Mouse (Mus musculus): ENCODE measurements at regions not wholly inside any gene's neighbourhood (a gene's known extent, or its start where the extent isn't known, plus 50 kb on each side); places are given as distances from the start of the nearest gene placed in this dataset.
"Not testable (repeated sequence)": the region's sequence is repeated elsewhere in the genome, so short reads cannot be mapped to it uniquely, and the experiment has no call there.

DNA sequence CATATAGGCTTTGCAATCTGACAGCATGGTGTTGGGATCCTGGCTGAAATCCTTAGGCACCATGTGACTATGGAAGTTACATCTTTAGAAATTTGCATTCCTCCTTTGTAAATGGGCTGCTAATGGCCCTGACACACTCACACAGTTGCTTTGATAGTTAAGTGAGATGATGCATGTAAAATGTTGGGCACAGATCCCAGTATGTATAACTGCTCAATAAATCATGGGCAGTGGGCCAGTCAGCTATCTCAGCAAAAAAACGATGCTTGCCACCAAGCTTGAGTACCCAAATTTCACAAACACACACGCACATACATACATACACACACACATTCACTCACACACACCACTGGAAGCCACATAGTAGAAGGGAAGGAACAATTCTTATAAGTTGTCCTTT, 159.5 kb upstream of the Castor2 start:
- intact Hi-C loops (cut with DNase I): no loop called here
- DNase-seq (ENCODE audit: low spot score in 2 of 2): no peak

DNA sequence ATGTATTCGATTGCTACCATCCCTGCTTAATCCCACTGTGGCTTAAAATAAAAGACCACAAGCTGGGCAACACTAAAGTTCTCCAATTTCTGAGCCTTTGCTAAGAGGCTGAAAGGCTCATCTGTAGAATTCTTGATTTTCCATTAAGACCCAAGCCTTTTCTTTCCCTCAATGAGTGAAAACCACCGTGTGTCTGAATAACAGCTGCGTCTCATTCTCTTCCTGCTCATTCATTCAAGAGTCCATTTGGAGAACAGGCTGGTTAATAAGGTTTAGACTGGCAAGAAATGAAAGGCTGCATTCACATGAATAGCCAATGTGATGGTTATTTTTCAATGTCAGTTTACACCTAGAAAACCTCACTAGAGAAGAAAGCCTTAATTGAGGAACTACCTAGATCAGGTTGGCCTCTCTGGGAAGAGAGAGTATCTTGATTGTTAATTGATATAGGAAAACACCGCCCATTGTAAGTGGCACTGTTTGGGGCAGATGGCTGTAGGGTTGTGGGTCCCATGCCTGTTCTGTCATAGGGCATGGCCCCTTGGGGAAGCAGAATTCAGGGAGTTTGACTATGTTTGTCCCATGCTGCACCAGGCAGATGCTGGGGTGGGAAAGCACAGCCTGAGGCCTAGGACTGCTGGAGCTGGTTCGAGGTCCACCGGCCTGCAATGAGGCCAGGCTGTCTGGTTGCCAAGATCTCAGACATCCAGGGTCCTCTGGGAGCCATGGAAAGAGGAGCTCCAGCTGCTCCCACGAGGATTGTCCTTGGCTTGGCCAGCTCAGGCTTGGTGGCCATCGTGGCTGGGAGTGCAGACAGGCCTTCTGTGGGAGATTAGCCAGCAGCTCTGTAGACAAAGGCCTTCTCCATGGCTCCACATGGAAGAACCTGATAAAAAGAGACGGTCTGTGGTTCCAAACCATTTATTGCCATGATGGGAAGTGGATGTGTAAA, 161.3 kb upstream of the Castor2 start:
- intact Hi-C loops (cut with DNase I): no loop called here
- DNase-seq (ENCODE audit: low spot score in 2 of 2): no peak

DNA sequence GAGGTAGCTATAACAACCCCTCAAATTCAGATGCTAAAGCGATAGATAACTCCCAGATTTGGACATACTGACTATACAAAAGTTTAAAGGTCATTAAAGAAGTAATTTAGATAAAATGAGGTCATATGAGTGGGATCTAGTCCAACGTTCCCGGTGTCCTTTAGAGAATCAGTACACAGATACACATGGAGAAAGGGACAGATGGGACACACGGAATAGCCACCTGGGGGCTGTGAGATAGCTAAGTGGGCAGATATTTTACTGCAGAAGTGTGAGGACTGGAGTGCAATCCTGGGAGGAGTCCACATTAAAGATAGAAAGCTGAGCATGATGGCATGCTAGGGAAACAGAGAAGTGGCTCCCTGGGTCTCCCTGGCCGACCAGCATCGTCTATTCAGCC, 164.1 kb upstream of the Castor2 start:
- intact Hi-C loops (cut with DNase I): no loop called here

GRCm38 (mm10) chr5:133935006-133935405, 164.5 kb upstream of the Castor2 start:
- intact Hi-C loops (cut with DNase I): no loop called here
- peak; percentile 35 to 52 for DNase-seq (ENCODE audit: low spot score in 2 of 2)

More for the DNA sequence above, 164.1 kb upstream of the Castor2 start:
- peak; percentile 19 to 29 for DNase-seq (ENCODE audit: low spot score in 2 of 2)

GRCm38 (mm10) chr5:133930101-133930500, 169.4 kb upstream of the Castor2 start:
- intact Hi-C loops (cut with DNase I): no loop called here
- DNase-seq (ENCODE audit: low spot score in 2 of 2): no peak

DNA sequence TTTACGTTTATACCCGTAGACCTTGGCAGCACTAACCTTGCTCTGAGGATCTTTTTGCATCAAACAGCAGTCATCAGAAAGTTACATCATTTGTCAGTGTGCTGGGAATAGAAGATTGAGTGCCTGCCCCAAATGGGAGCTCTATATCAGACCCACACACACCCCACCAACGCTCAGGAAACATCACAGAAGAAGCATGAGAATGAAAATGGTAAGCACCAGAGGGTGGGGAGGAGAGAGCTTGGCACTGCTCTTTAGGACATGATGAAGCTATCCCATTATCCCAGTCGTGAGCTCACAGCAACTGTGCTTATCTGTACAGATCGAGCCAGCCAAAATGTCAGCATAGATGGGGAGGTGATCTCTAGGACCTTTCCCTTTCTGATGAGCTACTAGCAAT, 172.5 kb upstream of the Castor2 start:
- DNase-seq (ENCODE audit: low spot score in 2 of 2): peak in 1 of 2 experiments; percentile 11
- intact Hi-C loops (cut with DNase I): no loop called here

- peak; percentile 56 for DNase-seq (ENCODE audit: low spot score in 2 of 2)
- intact Hi-C loops (cut with DNase I): no loop called here
Measured at GRCm38 (mm10) chr5:133925184-133925900, 174.2 kb upstream of the Castor2 start.

- intact Hi-C loops (cut with DNase I): no loop called here
- no peak for DNase-seq (ENCODE audit: low spot score in 2 of 2)
Measured at GRCm38 (mm10) chr5:133922181-133922580, 177.3 kb upstream of the Castor2 start.

DNA sequence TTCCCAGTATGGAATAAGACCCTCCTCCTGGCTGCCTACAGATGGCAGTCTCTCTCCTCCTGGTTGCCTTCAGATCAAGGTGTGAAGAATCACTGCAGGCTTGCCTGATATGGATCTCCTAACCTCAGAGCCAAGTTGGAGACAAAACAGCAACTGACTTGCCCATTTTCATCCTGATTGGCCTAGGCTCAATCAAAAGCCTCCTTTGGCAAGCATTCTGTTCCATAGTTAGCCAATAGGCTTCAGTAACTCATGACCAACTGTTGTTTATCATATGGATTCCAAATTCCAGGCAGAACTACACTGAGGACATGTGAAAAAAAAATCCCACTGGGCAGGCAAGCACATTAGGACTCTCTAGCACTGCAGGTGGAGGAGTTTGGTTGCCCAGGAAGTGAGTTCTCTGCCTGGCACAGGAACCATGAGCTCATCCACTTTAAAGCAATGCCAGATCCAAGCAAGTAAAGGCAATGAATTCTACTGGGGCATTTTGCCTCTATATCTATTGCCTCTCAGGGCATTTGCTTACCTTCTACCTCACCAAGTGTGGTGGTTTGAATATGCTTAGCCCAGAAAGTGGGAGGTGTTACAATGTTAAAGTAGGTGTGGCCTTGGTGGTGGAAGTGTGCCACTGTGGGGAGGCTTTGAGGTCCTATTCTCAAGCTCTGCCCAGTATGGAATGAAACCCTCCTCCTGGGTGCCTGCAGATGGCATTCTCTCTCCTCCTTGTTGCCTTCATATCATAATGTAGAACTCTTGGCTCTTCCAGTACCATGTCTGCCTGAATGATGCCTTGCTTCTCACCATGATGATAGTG, 183.6 kb upstream of the Castor2 start:
- intact Hi-C loops (cut with DNase I): no loop called here
- no peak for DNase-seq (ENCODE audit: low spot score in 2 of 2)

DNA sequence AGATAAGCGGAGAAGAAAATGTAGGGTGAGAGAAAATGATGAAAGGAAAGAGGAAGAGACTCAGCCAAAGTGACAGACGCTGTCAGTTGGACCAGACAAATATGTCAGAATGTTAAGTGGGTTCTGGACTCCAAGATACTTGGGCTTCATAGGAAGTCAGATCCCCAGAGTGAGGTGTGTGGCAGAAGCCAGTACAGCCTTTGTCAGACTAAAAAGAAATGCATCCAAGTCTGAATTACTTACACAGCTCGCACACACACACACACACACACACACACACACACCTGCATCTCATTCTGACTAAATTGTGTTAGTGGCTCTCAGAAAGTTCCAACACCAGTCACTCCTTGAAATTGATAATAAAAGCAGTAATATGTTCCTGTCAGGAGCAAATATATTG, 192.1 kb upstream of the Castor2 start:
- intact Hi-C loops (cut with DNase I): no loop called here

GRCm38 (mm10) chr5:133898025-133898598, 201.4 kb upstream of the Castor2 start:
- intact Hi-C loops (cut with DNase I): no loop called here
- DNase-seq (ENCODE audit: low spot score in 2 of 2): peak; percentile 30 to 42

More for the DNA sequence above, 192.1 kb upstream of the Castor2 start:
- no peak for DNase-seq (ENCODE audit: low spot score in 2 of 2)

DNA sequence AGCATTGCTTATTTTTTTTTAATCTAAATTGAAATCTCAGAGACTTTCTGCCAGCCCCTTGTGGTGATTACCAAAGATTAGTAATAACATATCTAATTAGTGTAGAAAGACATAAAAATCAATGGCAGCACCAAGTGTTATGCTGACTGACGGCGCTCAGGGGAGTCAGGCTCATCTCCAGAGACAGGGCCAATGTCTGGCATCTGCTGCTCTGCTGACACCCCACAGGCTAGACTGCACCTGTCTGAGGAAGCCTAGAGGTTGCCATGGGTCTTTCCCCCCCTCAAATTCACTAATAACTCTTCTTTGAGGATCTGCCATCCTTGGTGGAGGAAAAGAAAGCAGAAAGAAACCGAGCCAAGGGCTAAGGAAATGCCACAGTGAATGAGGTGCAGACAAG, 208.8 kb upstream of the Castor2 start:
- no peak for DNase-seq (ENCODE audit: low spot score in 2 of 2)
- intact Hi-C loops (cut with DNase I): no loop called here

GRCm38 (mm10) chr5:133889841-133890240, 209.7 kb upstream of the Castor2 start:
- DNase-seq (ENCODE audit: low spot score in 2 of 2): peak; percentile 70 to 93
- intact Hi-C loops (cut with DNase I): no loop called here

GRCm38 (mm10) chr5:133885507-133885906, 214.0 kb upstream of the Castor2 start:
- intact Hi-C loops (cut with DNase I): no loop called here
- DNase-seq (ENCODE audit: low spot score in 2 of 2): no peak

DNA sequence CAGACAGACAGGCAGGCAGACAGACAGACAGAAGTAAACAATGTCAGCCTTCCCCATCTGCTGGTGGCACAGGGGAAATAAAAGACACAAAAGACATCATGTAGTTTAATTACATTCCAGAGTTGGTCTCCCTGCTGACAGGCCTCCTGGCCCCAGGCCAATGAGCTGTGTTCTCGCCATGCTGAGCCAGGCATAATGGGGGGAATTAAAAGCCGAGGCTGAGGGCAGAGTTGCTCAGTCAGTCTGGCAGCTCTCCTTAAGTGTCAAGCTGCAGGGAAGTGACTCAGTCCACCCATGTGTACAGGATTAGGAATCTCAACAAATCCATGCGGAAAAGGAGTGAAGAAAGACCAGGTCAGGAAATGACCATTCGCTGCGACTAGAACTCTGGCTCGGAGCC, 214.5 kb upstream of the Castor2 start:
- DNase-seq (ENCODE audit: low spot score in 2 of 2): peak; percentile 23 to 52
- intact Hi-C loops (cut with DNase I): no loop called here

- intact Hi-C loops (cut with DNase I): no loop called here
- DNase-seq (ENCODE audit: low spot score in 2 of 2): no peak
Measured at GRCm38 (mm10) chr5:133884593-133884992, 214.9 kb upstream of the Castor2 start.

GRCm38 (mm10) chr5:133844483-133844882, 255.0 kb upstream of the Castor2 start:
- intact Hi-C loops (cut with DNase I): no loop called here
- DNase-seq (ENCODE audit: low spot score in 2 of 2): no peak

DNA sequence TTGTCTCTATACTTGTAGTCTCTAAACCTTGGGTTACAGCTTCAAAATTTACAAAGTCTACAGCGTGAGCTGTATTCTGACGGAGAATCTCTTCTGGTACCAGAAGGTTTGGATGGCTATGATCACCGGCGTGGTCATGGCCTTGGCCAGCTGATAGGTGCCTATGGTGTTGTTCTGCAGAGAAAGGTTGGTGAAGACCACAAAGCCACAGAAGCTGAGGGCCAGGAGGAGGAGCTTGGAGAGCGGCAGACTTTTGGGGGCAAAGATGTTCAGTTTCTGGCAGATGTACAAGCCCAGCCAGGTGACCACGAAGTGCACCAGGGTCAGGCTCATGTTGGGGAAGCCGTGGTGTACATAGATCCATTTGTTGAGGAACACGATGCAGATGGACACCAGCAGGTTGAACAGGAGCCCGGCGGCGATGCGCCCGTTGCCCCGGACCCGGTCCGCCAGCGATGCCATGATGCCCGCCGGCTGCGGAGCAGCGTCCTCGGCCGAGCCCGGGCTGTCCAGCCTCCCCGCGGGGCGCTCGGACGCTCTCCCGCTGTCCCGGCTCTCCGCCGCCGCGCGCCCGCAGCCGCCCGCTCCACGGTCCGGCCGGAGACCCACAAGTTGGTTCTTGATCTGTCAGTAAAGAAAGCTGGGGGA, 257.3 kb upstream of the Castor2 start:
- intact Hi-C loops (cut with DNase I): not testable (repeated sequence)

DNA sequence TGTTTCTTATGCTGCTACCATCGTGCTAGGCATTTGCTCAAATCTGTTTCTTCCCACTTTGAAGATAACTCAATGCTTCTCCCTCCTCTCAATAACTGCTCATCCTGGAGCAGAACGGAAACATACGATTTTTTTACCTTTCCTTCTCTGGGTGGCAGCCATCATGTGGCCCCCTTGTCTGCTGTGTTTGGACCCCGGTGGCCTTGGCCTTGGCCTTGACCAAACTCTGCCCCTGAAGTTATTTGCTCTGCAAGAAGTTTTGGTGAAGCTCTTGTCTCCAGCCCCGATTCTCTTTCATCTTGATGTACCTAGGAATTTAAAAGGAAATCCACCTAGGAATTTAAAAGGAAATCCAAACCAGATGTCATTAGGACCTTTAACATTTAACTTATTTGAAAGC, 261.2 kb upstream of the Castor2 start:
- DNase-seq (ENCODE audit: low spot score in 2 of 2): no peak
- intact Hi-C loops (cut with DNase I): no loop called here

More for the DNA sequence above, 257.3 kb upstream of the Castor2 start:
- not testable (repeated sequence) for DNase-seq (ENCODE audit: low spot score in 2 of 2)
